Mouse (Mus musculus): ENCODE measurements around the gene 4930507D05Rik. TPM values are rescaled to one million over a fixed set of nuclear protein-coding genes. Genes with fewer than 3 reads are reported as not detected.
"Not testable (repeated sequence)": the region's sequence is repeated elsewhere in the genome, so short reads cannot be mapped to it uniquely, and the experiment has no call there.

Gene 4930507D05Rik
- total RNA-seq, 2 experiments from 2014 or later = 0.32 to 0.33 TPM

DNA sequence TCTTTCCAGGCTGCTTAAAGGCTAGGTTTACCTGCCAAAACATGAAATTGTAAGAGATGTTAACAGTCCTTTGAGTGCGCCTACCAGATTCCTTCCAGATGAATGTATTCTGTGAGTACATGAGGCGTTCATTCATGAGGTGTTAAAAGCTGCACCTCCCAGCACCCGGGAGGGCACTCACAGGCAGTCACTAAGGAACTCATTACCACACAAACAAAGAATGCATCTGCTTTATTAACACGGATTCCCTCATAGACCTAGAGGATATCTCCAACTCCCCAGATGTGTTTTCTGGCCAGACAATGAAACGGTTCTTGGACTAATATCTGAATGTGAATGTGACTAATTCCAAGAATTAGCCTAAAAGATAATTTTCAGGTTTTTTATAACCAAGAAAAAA lies 21.8 kb downstream of the 4930507D05Rik start:
- no peak for DNase-seq
- intact Hi-C loops (cut with DNase I) = no loop called here

DNA sequence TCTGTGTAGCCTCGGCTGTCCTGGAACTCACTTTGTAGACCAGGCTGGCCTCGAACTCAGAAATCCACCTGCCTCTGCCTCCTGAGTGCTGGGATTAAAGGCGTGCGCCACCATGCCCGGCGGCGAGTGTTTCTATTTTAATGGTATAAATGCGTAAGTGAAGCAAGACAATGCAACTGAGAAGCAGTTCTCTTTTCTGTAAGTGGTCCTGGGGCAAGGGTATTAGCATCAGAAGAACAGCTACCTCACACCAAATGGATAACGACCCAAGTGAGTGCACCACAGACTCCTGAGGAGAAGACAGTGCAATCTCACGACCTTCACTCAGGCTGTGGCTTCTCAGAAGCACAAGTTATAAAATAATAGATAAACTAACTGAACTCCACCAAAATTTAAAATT lies 25.7 kb downstream of the 4930507D05Rik start:
- no peak for DNase-seq
- intact Hi-C loops (cut with DNase I) = no loop called here

DNA sequence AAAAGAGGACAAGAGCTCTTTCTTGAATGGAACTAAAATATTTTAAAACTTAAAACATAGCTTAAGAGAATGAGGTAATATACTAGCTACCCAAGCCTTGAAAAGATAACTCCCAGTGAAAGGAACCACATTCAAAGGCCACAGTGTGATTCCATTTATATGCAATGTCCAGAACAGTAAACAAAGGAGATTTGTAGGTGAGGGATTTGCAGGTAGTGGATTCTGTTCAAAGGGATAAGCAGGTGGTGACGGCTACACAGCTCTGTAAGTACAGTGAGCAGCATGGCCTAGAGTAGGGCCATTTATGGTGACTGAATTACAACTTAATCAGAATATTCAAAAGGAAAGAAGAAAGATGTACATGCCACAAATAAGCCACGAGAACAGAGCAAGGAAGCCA lies 27.7 kb downstream of the 4930507D05Rik start:
- intact Hi-C loops (cut with DNase I) = no loop called here
- no peak for DNase-seq

DNA sequence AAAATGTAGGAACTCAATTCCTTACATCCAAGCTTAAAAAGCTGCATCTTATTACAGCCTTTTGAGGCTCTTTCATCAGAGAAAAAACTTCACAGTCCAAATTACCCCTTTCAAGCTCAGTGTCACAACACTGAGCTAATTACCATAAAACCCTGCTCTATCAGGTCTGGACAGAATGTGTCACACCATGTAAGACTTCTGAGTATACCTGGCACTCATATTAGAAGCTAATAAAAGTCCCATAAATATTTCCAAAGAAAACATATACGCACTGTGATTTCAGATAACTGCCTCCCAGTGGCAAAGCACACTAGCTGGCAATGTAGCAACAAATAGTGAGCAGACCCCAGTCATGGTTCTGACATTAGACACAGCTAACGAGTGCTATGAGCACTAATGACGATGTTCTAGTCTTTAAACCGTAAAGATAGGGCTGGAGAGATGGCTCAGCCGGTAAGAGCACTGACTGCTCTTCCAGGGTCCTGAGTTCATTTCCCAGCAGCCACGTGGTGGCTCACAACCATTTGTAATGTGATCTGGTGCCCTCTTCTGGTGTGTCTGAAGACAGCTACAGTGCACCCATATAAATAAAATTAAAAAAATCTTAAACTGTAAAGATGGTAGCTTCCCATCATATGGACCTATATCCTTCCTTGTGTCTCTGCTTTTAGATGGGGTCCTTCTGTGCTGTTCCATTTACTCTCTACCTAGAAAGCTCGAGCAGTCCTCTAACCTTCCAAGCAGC lies 32.0 kb downstream of the 4930507D05Rik start:
- DNase-seq = no peak
- intact Hi-C loops (cut with DNase I) = no loop called here

DNA sequence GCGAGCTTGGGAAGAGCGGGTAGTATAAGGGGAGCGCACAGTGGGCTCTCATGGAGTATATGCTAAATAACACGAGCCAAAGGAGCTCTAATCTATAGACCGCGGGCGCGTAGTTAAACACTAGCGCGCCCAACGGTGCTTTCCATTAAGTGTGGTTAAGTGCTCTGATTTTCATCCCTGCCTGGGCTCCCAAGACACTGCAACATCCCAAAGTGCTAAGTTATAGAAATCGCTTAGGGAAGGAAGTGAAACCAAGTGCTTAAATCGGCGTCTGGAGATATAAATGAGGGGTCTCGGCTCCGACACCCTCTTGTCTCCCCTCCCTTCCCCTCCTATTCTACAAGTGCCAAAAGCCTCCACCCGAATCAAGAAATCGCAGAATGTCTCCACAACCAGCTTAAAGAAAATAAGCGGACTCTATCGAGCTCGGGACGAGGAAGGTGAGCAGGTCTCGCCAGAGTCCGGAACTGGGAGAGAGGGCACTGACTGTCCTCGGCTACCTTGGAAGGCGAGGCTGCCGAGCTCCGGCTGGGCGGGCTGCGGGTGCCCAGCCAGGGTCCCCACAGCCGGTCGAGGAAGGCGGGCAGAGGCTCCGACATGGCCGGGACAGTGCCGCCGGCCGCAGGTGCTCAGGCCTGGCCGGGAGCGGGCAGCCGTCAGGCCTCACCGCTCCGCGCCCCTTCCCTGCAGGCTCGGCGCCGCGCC lies 36.7 kb downstream of the 4930507D05Rik start:
- intact Hi-C loops (cut with DNase I) = loop anchor here (2.0 kb wide), 1 partner anchor 35 kb away; no protein-coding TSS in a partner anchor

DNA sequence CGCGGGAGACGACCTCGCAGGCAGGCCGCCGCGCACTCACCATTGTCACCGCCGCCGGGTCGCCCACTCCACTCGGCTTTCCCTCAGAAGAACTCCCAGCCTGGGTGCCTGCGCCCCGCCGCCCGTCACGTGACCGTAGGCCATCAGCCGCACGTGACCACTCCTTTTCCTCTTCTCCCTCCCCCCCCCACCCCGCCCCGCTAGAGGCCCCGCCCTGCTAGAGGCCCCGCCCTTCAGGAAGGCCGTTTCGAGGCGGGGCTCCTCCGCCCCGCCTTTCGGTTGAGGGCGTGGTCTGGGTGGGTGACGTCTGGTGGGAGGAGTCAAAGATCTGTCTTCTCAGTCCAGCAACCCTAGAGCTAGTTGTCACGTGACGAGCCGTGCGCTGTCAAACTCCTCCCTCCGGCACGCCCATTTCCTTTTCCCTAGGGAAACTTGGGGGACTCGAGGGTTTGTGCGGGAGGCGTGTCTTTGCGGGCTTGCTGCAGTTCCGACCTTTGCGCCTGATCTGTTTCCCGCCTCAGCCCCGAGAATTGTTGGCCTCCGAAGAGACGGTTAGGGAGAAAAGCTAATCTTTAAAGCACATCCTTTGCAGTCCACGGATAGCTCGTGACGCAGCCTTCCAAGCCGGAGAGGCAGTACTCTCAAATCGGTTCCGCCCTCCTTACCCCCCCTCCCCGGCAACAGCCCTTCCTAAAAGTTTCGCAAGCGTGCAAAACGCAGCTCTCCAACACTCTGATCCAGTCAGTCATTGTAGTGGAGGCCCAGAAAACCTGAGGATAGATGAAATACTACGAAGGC lies 37.5 kb downstream of the 4930507D05Rik start, which contains the start of gene Vps26a:
Gene Vps26a, minus strand, starts transcription at position 188 of the 798 bp plus-strand sequence.
- intact Hi-C loops (cut with DNase I) = loop anchor here (2.0 kb wide), 1 partner anchor 36 kb away; no protein-coding TSS in a partner anchor

More for the DNA sequence above, 36.7 kb downstream of the 4930507D05Rik start:
- DNase-seq = peak in 1 of 2 experiments; percentile 6

DNA sequence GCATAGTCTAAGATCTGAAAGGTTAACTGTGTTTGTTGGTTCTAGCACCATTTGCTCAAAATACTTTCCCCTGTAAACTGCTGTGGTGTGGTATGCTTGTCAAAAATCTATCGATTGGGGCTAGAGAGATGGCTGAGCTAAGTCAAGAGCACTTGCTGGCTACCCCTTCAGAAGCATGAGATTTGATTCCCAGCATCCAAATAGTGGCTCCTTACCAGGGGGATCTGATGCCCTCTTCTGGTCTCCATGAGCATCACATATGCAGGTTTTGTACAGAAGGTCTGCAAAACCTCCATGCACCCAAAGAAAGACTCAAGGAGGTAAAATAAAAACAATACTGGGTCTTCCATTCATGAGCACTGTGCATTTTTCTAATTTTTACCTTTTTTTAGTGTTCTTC lies 39.0 kb downstream of the 4930507D05Rik start:
- intact Hi-C loops (cut with DNase I) = no loop called here
- DNase-seq = peak; percentile 33 to 65

More for the DNA sequence above, 37.5 kb downstream of the 4930507D05Rik start, which contains the start of gene Vps26a:
- DNase-seq = peak; percentile 98 to 99

DNA sequence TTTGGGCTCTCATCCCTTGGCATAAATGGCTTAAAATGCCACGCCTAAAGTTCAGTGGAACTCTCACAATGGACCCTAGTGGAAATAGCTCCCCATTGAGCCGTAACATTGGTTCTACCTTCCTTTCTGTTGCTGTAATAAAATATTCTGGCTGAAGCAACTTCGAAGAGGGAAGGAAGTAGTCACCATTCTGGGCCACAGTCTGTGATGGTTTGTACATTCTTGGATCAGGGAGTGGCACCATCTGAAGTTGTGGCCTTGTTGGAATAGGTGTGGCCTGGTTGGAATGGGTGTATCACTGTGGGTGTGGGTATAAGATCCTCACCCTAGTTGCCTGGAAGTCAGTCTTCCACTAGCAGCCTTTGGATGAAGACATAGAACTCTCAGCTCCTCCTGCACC lies 42.4 kb downstream of the 4930507D05Rik start:
- DNase-seq; intact Hi-C loops (cut with DNase I): not testable (repeated sequence)

DNA sequence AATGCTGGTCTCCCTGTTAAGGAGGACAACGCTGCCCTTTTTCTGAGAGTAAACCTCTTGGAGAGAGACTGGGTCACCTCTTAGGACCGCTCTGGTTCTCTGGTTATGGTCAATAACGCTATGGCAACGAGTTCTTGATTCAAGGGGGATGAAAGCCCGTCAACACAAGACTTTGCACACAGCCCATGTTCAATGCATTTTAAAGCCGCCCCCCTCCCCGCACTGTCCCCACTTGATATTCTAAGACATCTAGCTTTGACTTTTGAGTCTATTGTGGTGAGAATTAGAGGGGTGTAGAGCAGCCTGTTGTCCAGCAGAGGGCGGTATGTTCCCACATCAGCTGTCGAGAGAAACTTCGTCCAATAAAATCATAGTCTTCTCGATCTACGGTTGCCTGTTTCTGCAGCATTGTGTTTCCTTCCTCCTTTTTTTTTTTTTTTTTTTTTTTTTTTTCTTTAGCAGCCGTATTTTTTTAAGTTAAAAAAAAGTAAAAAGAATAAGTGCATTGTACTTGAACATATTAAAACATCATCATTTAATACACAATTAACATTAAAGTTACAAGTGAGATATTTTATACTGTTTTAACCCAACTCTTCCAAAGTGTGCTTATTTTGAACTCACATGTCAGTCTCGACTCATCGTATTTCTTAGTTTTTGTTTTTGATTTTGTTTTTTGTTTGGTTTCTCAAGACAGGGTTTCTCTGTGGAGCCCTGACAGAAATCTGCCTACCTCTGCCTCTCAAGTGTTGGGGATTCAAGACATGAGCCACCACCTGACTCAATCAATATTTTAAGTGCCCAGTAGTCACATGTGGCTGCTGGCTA lies 51.0 kb downstream of the 4930507D05Rik start:
- DNase-seq = peak; percentile 68 to 72
- intact Hi-C loops (cut with DNase I) = loop anchor here (1.0 kb wide), 1 partner anchor 49 kb away; no protein-coding TSS in a partner anchor

Other genes with a start within 250 kb of the 4930507D05Rik start
- 10 to 100 TPM; 10.6 to 11.5 TPM for gene Tspan15, start 218.2 kb upstream of the 4930507D05Rik start, total RNA-seq (2021)
- not detected for gene Tacr2, start 197.1 kb upstream of the 4930507D05Rik start, total RNA-seq (2021)
- 100 to 1,000 TPM; 120 to 132 TPM for gene Hk1, start 69.6 kb upstream of the 4930507D05Rik start, total RNA-seq (2021)
- not detected for gene Hkdc1, start 27.0 kb upstream of the 4930507D05Rik start, total RNA-seq (2021)
- 10 to 100 TPM; 30.4 to 35.6 TPM for gene Supv3l1, start 249 bp downstream of the 4930507D05Rik start, total RNA-seq (2021)
- gene Vps26a, start 37.3 kb downstream of the 4930507D05Rik start, total RNA-seq (2021) = 10 to 100 TPM; 45.2 to 45.5 TPM
- 10 to 100 TPM; 41.0 to 41.1 TPM for gene Srgn, start 78.0 kb downstream of the 4930507D05Rik start, total RNA-seq (2021)
- 10 to 100 TPM; 38.9 to 41.4 TPM for gene Kif1bp, start 129.0 kb downstream of the 4930507D05Rik start, total RNA-seq (2021)
- gene Ddx21, start 152.8 kb downstream of the 4930507D05Rik start, total RNA-seq (2021) = 10 to 100 TPM; 24.8 to 30.5 TPM
- gene Ddx50, start 201.7 kb downstream of the 4930507D05Rik start, total RNA-seq (2021) = 10 to 100 TPM; 55.8 to 58.4 TPM

All from heart, postnatal 14 days (tissue).